Mouse (Mus musculus): ENCODE results near the gene Nabp2. TPM values are rescaled to one million over a fixed set of nuclear protein-coding genes. Genes with fewer than 3 reads are reported as not detected.

Gene Nabp2
- polyA plus RNA-seq, 1 experiment from 2014 or later, result 82.4 TPM

- DNase-seq (ENCODE audit: low spot score) (no peak), ATAC-seq (replicated peaks; ENCODE audit: low FRiP score, low read depth) (peak; percentile 53; the same call in 1 of the 2 replicates)
- Histone ChIP-seq H3K4me2 (ENCODE audit: low read length) (peak overlapping the region; percentile 73), H3K27ac (peak overlapping the region; percentile 94), H3K27me3 (ENCODE audit: insufficient read depth, low read length) (no peaks in the 10 kb centered on the region), H3K9ac (ENCODE audit: low read depth, low read length) (peak overlapping the region; percentile 73), H3K9me3 (replicated peaks; ENCODE audit: low read length) (no peaks in the 10 kb centered on the region), H3K4me3 (replicated peaks; ENCODE audit: low read depth, low read length) (peak overlapping the region; percentile 72), H3K4me1 (replicated peaks; ENCODE audit: insufficient read depth, low read length) (0 out of 2 replicates have a peak, but pooled peaks cover 7% of the 10 kb centered on the region), H3K36me3 (ENCODE audit: insufficient read depth, low read length) (0 out of 2 replicates have a peak, but pooled peaks cover 11% of the 10 kb centered on the region)
- 15% methylated on average over 19 of the region's 19 CpGs for WGBS
- TF ChIP-seq CTCF (IDR thresholded peaks at IDR 0.05; ENCODE audit: low read depth), result no peak
Observed at GRCm38 (mm10) chr10:128367899-128368401, 43.3 kb downstream of the Nabp2 start.

- Histone ChIP-seq H3K9me3 (replicated peaks; ENCODE audit: low read length) (no peaks in the 10 kb centered on the region), H3K4me2 (ENCODE audit: low read length) (no peak overlapping the region), H3K27ac (no peak overlapping the region), H3K4me1 (replicated peaks; ENCODE audit: insufficient read depth, low read length) (0 out of 2 replicates have a peak, but pooled peaks cover 2% of the 10 kb centered on the region), H3K4me3 (replicated peaks; ENCODE audit: low read depth, low read length) (no peak overlapping the region), H3K9ac (ENCODE audit: low read depth, low read length) (no peak overlapping the region), H3K27me3 (ENCODE audit: insufficient read depth, low read length) (no peaks in the 10 kb centered on the region), H3K36me3 (ENCODE audit: insufficient read depth, low read length) (peaks cover 55% of the 10 kb centered on the region)
- DNase-seq (ENCODE audit: low spot score), result peak; percentile 81
- WGBS, result 45% methylated on average over 3 of the region's 3 CpGs
- TF ChIP-seq CTCF (IDR thresholded peaks at IDR 0.05; ENCODE audit: low read depth), result peak; percentile 71
- ATAC-seq (replicated peaks; ENCODE audit: low FRiP score, low read depth), result no peak
Observed at GRCm38 (mm10) chr10:128362568-128362967, 48.7 kb downstream of the Nabp2 start.

DNA sequence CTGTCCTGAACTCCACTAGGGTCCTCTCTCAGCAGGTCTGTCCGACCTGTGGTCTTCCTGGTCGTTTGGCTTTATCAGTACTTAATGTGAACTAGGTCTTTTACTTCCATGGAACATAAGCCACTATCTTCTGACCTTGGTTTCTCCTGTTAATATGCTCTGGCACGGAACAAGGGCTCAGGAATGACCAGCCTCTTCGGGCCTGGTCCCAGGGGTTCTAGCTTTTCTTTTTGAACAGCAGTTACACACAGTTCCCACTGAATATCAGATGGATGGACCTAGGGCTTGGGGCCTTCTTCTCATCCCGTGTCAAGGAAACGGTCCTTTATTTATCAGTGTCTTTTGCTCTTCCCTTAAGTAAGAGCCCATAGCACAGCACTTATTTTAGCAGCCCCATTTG lies 49.5 kb downstream of the Nabp2 start:
- DNase-seq (ENCODE audit: low spot score), result no peak
- 86% methylated on average over 6 of the region's 6 CpGs for WGBS
- Histone ChIP-seq H3K9ac (ENCODE audit: low read depth, low read length) (no peak overlapping the region), H3K9me3 (replicated peaks; ENCODE audit: low read length) (no peaks in the 10 kb centered on the region), H3K4me2 (ENCODE audit: low read length) (no peak overlapping the region), H3K4me1 (replicated peaks; ENCODE audit: insufficient read depth, low read length) (no peaks in the 10 kb centered on the region), H3K4me3 (replicated peaks; ENCODE audit: low read depth, low read length) (no peak overlapping the region), H3K27me3 (ENCODE audit: insufficient read depth, low read length) (no peaks in the 10 kb centered on the region), H3K27ac (no peak overlapping the region), H3K36me3 (ENCODE audit: insufficient read depth, low read length) (peaks cover 59% of the 10 kb centered on the region)
- no peak for TF ChIP-seq CTCF (IDR thresholded peaks at IDR 0.05; ENCODE audit: low read depth)
- no peak for ATAC-seq (replicated peaks; ENCODE audit: low FRiP score, low read depth)

GRCm38 (mm10) chr10:128359226-128359625 lies 52.1 kb downstream of the Nabp2 start:
- H3K27ac ChIP-seq, result no peak overlapping the region
- H3K36me3 ChIP-seq (ENCODE audit: insufficient read depth, low read length), result peaks cover 64% of the 10 kb centered on the region
- no peaks in the 10 kb centered on the region for H3K9me3 ChIP-seq (replicated peaks; ENCODE audit: low read length)
- H3K4me1 ChIP-seq (replicated peaks; ENCODE audit: insufficient read depth, low read length), result no peaks in the 10 kb centered on the region
- no peak for DNase-seq (ENCODE audit: low spot score)
- no peak overlapping the region for H3K9ac ChIP-seq (ENCODE audit: low read depth, low read length)
- ATAC-seq (replicated peaks; ENCODE audit: low FRiP score, low read depth), result no peak
- no peak for TF ChIP-seq CTCF (IDR thresholded peaks at IDR 0.05; ENCODE audit: low read depth)
- no peak overlapping the region for H3K4me3 ChIP-seq (replicated peaks; ENCODE audit: low read depth, low read length)
- H3K4me2 ChIP-seq (ENCODE audit: low read length), result no peak overlapping the region
- 81% methylated on average over 6 of the region's 6 CpGs for WGBS
- no peaks in the 10 kb centered on the region for H3K27me3 ChIP-seq (ENCODE audit: insufficient read depth, low read length)

DNA sequence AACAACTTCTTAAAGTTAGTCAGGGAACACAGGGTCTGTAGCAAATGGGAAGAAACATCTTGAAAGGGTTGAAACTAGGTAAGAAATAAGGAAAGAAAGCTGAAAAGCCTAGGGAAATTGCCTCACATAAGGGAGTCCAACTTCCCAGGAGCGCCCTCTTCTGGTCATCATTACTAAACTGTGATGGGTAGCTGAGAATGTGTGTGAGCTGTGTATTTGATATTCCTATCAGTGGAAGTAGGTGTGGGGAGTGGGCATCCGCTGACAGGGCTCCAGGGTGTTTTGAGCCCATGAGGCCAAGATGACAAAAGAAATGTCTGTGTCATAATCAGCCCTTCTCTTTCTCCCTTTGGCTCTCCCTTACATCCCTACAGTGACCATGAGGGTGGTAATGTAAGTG lies 52.5 kb downstream of the Nabp2 start:
- H3K9me3 ChIP-seq (replicated peaks; ENCODE audit: low read length), result no peaks in the 10 kb centered on the region
- ATAC-seq (replicated peaks; ENCODE audit: low FRiP score, low read depth) (no peak), DNase-seq (ENCODE audit: low spot score) (peak; percentile 74)
- H3K4me2 ChIP-seq (ENCODE audit: low read length), result no peak overlapping the region
- WGBS, result 47% methylated on average over 2 of the region's 2 CpGs
- peaks cover 69% of the 10 kb centered on the region for H3K36me3 ChIP-seq (ENCODE audit: insufficient read depth, low read length)
- no peaks in the 10 kb centered on the region for H3K4me1 ChIP-seq (replicated peaks; ENCODE audit: insufficient read depth, low read length)
- H3K27me3 ChIP-seq (ENCODE audit: insufficient read depth, low read length), result no peaks in the 10 kb centered on the region
- no peak overlapping the region for H3K4me3 ChIP-seq (replicated peaks; ENCODE audit: low read depth, low read length)
- H3K27ac ChIP-seq, result no peak overlapping the region
- peak; percentile 69 for TF ChIP-seq CTCF (IDR thresholded peaks at IDR 0.05; ENCODE audit: low read depth)
- H3K9ac ChIP-seq (ENCODE audit: low read depth, low read length), result no peak overlapping the region

Small RNA genes lying within 50 kb of the gene (microRNA-seq; reads per million reads assigned to microRNA genes)
- gene Gm25361 (not detected), gene Gm26308 (not detected), gene Mir6914 (not detected), gene Mir6915 (0.60 reads per million), gene Mir8105 (not detected)

Other genes with a start within 250 kb of the Nabp2 start
- 27.0 and 30.0 TPM in 2 replicates for gene Rbms2, start 231.2 kb downstream of the Nabp2 start, polyA plus RNA-seq (2015; fragmentation: Nextera tagmentation; extraction: Ambion mirVana)
- 0.68 and 0.79 TPM in 2 replicates for gene Gls2, start 217.0 kb downstream of the Nabp2 start, polyA plus RNA-seq (2015; fragmentation: Nextera tagmentation; extraction: Ambion mirVana)
- 31.5 and 35.1 TPM in 2 replicates for gene Spryd4, start 199.7 kb downstream of the Nabp2 start, polyA plus RNA-seq (2015; fragmentation: Nextera tagmentation; extraction: Ambion mirVana)
- not detected in 2 replicates for gene Mip, start 185.7 kb downstream of the Nabp2 start, polyA plus RNA-seq (2015; fragmentation: Nextera tagmentation; extraction: Ambion mirVana)
- 26.4 and 33.3 TPM in 2 replicates for gene Timeless, start 179.4 kb downstream of the Nabp2 start, polyA plus RNA-seq (2015; fragmentation: Nextera tagmentation; extraction: Ambion mirVana)
- gene Apon, start 157.4 kb downstream of the Nabp2 start, polyA plus RNA-seq (2015; fragmentation: Nextera tagmentation; extraction: Ambion mirVana), result 0.11 and 0.34 TPM in 2 replicates
- 0.21 and 0.42 TPM in 2 replicates for gene Apof, start 142.8 kb downstream of the Nabp2 start, polyA plus RNA-seq (2015; fragmentation: Nextera tagmentation; extraction: Ambion mirVana)
- 9.0 and 10.9 TPM in 2 replicates for gene Stat2, start 140.9 kb downstream of the Nabp2 start, polyA plus RNA-seq (2015; fragmentation: Nextera tagmentation; extraction: Ambion mirVana)
- 0.13 and 0.16 TPM in 2 replicates for gene Il23a, start 112.7 kb downstream of the Nabp2 start, polyA plus RNA-seq (2015; fragmentation: Nextera tagmentation; extraction: Ambion mirVana)
- 26.5 and 28.5 TPM in 2 replicates for gene Pan2, start 108.2 kb downstream of the Nabp2 start, polyA plus RNA-seq (2015; fragmentation: Nextera tagmentation; extraction: Ambion mirVana)
- 350 and 363 TPM in 2 replicates for gene Cnpy2, start 89.0 kb downstream of the Nabp2 start, polyA plus RNA-seq (2015; fragmentation: Nextera tagmentation; extraction: Ambion mirVana)
- 167 and 195 TPM in 2 replicates for gene Cs, start 73.8 kb downstream of the Nabp2 start, polyA plus RNA-seq (2015; fragmentation: Nextera tagmentation; extraction: Ambion mirVana)
- gene Coq10a, start 42.5 kb downstream of the Nabp2 start, polyA plus RNA-seq (2015; fragmentation: Nextera tagmentation; extraction: Ambion mirVana), result 18.3 and 19.7 TPM in 2 replicates
- 6.2 TPM in 2 replicates for gene Ankrd52, start 34.4 kb downstream of the Nabp2 start, polyA plus RNA-seq (2015; fragmentation: Nextera tagmentation; extraction: Ambion mirVana)
- 56.0 and 64.8 TPM in 2 replicates for gene Slc39a5, start 10.3 kb downstream of the Nabp2 start, polyA plus RNA-seq (2015; fragmentation: Nextera tagmentation; extraction: Ambion mirVana)
- 34.9 and 39.3 TPM in 2 replicates for gene Rnf41, start 165 bp upstream of the Nabp2 start, polyA plus RNA-seq (2015; fragmentation: Nextera tagmentation; extraction: Ambion mirVana)
- gene Smarcc2, start 47.8 kb upstream of the Nabp2 start, polyA plus RNA-seq (2015; fragmentation: Nextera tagmentation; extraction: Ambion mirVana), result 40.5 and 44.9 TPM in 2 replicates
- 1,410 and 1,495 TPM in 2 replicates for gene Myl6, start 82.7 kb upstream of the Nabp2 start, polyA plus RNA-seq (2015; fragmentation: Nextera tagmentation; extraction: Ambion mirVana)
- gene Myl6b, start 87.2 kb upstream of the Nabp2 start, polyA plus RNA-seq (2015; fragmentation: Nextera tagmentation; extraction: Ambion mirVana), result 3.2 and 3.7 TPM in 2 replicates
- gene Esyt1, start 114.4 kb upstream of the Nabp2 start, polyA plus RNA-seq (2015; fragmentation: Nextera tagmentation; extraction: Ambion mirVana), result 15.9 TPM in 2 replicates
- 13.7 and 16.9 TPM in 2 replicates for gene Zc3h10, start 136.3 kb upstream of the Nabp2 start, polyA plus RNA-seq (2015; fragmentation: Nextera tagmentation; extraction: Ambion mirVana)
- 3,897 and 4,536 TPM in 2 replicates for gene Rpl41, start 137.8 kb upstream of the Nabp2 start, polyA plus RNA-seq (2015; fragmentation: Nextera tagmentation; extraction: Ambion mirVana)
- gene Pa2g4, start 154.5 kb upstream of the Nabp2 start, polyA plus RNA-seq (2015; fragmentation: Nextera tagmentation; extraction: Ambion mirVana), result 124 and 132 TPM in 2 replicates
- gene Erbb3, start 178.2 kb upstream of the Nabp2 start, polyA plus RNA-seq (2015; fragmentation: Nextera tagmentation; extraction: Ambion mirVana), result 9.6 and 10.2 TPM in 2 replicates
- gene Rps26, start 215.3 kb upstream of the Nabp2 start, polyA plus RNA-seq (2015; fragmentation: Nextera tagmentation; extraction: Ambion mirVana), result 836 and 985 TPM in 2 replicates
- 1.4 and 1.8 TPM in 2 replicates for gene Ikzf4, start 234.5 kb upstream of the Nabp2 start, polyA plus RNA-seq (2015; fragmentation: Nextera tagmentation; extraction: Ambion mirVana)

All from kidney, postnatal 0 days (tissue).